Mouse (Mus musculus) testis, postnatal 10 days (tissue): ENCODE measurements around the gene Bicc1.
"Not testable (repeated sequence)": the region's sequence is repeated elsewhere in the genome, so short reads cannot be mapped to it uniquely, and the experiment has no call there.

Experiments
- DNase-seq: peaks from one replicate; pipeline ENCODE4 v3.0.0; 2021; ENCODE audit warnings: low spot score

Bicc1 gene

DNA sequence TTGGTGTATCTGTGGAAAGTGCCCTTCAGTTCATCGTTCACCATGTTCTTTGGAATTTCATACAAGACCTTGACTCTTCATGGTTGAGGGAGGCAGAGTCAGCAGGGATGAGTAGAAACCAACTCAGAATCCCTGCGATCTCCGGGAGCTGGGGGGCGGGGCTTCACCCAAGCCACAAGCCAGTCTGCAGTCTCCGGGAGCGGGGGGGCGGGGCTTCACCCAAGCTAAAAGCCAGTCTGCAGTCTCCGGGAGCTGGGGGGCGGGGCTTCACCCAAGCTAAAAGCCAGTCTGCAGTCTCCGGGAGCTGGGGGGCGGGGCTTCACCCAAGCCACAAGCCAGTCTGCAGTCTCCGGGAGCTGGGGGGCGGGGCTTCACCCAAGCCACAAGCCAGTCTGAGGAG, 213.4 kb downstream of the Bicc1 start:
- DNase-seq = not testable (repeated sequence)

DNA sequence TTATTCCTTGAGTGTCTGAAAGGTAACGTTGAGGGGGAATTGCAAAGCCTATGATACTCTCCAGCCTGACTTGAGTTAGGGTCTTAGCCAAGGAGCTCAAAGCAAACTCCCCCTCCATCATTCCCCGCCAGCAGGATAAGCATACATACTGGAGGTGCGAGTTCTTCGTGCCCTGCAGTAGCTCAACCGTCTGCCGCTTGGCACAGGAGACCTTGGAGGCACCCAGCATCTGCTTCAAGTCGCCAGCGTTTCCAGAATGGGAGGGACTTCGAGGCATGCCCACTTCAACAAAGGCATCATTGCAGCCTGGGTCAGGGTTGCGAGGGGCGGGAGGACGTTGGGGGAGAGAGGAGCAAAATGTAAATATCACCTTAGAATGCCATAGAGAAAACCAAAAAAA, 214.4 kb downstream of the Bicc1 start:
- no peak for DNase-seq

DNA sequence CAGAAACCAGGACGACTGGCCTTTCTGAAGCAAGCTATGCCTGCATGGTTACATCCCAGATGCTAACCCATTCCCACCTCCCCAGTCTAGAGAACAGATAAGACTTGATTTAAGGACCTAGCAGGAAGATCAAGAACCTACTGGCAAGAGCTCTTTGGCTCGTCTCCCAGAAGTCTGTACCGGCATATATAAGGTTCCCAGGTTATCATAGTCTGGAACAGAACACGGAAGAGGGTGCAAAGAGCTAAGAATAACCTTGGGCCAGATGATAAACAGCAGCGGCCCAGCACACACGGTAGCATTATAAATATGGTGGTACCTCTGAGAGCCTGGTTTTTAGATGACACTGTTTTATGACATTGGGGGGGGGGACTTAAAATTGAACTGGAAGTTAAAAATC, 217.9 kb downstream of the Bicc1 start:
- no peak for DNase-seq

DNA sequence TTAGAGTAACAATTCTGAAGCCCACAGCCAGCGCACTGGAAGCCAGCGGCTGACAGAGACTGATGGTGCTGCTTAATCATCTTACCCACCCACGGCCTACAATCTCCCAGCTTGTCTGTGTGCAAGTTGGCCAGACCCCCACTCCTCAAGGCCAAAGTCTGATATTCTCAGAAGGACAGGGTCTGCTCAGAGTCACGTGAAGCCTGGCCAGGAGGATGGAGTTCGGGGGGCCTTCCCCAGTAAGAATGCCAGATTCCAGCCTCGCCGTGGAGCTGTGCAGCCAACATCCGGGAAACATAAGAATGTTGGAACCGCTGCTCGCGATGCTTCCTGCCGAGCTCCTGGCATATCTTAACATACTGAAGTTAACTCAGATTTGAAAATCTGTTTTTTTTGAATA, 219.7 kb downstream of the Bicc1 start:
- peak; percentile 48 for DNase-seq

GRCm38 (mm10) chr10:70937450-70937849, 222.1 kb downstream of the Bicc1 start:
- no peak for DNase-seq

- no peak for DNase-seq
These were observed 223.5 kb downstream of the Bicc1 start for GRCm38 (mm10) chr10:70936008-70936407.

GRCm38 (mm10) chr10:70926126-70926525, 233.4 kb downstream of the Bicc1 start:
- DNase-seq = no peak

DNA sequence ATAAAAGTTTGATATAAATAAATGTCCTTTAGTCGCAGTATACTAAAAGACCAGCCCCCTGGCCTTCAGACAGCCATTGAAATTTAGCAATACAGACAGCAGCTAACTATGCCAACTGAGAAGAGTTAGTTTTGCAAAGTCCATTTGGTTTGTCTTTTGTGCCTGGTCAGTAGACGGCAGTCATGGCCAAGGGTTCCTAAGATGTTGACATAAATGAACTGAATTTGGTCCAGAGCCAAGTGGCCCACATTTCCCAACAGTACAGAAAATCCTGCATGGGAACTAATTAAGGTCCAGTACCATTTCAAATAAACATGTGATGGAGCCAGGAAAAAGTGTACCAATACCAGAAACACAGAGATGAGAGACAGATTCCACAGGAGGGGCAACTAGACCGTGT, 235.2 kb downstream of the Bicc1 start:
- no peak for DNase-seq

- no peak for DNase-seq
These were observed 235.6 kb downstream of the Bicc1 start for GRCm38 (mm10) chr10:70923936-70924335.

- DNase-seq = no peak
These were observed 238.0 kb downstream of the Bicc1 start for GRCm38 (mm10) chr10:70921481-70921880.

DNA sequence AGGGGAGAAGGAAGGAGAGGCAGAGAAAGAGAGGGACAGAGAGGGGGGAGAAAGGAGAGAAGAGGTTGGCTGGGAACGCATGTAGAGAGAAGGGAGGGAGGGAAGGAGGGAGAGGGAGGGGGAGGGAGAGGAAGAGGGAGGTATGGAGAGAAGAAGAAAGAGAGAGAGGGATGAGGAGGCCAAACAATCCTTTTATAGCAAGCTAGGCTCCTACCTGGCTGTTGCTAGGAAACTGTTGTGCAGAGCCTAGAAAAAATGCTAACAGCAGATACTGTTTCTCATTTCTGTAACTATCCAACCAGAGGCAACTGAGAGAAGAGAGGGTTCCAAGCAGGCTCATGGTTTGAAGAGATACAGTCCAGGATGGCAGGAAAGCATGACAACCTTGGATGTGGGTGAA, 239.6 kb downstream of the Bicc1 start:
- DNase-seq = no peak

DNA sequence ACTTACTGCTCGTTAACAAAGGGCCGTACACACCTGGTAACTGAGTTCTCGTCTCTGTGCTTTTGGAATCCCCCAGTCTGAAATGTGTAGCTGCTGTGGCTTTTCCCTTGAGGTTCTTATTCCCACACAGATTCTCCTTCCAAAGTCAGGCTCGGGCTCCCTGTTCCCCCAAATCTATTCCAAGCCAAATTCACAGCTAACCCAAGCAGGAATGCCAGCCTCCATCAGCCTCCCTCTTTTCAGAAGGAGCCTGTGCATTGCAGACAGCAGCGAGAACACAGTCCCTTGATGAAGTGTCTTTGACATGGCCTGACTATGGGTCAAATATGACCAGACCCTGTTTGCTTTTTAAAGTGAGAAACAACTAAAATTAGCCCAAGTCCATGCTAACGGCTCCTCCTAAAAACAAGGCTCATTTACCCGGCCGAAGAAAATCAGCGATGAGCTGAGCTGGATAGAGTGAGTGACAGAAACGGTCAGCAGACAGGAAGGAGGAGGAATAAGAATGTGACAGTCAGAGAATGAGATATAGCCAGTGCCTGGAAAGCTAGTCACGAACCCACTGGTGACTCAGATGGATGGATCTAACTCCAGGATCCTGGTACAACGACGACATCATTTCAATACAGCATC, 240.4 kb downstream of the Bicc1 start:
- no peak for DNase-seq

DNA sequence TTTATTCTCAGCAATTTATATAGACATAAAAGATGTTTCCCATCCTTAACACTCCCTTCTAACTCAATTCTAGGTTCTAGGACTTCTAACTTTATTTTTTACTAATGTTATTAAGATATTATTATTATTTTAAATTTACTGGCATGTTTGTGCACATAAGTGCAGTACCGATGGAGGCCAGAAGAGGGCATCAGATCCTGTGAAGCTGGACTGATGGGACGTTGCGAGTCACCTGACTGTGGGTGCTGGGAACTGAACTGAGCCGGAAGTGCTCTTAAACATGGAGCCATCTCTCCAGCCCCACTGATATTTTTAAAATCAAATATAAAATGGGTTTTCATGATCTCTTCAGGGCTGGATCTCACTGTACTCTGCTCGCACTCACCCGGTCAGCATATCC, 242.8 kb downstream of the Bicc1 start:
- peak; percentile 64 for DNase-seq

- no peak for DNase-seq
These were observed 244.4 kb downstream of the Bicc1 start for GRCm38 (mm10) chr10:70915096-70915495.

DNA sequence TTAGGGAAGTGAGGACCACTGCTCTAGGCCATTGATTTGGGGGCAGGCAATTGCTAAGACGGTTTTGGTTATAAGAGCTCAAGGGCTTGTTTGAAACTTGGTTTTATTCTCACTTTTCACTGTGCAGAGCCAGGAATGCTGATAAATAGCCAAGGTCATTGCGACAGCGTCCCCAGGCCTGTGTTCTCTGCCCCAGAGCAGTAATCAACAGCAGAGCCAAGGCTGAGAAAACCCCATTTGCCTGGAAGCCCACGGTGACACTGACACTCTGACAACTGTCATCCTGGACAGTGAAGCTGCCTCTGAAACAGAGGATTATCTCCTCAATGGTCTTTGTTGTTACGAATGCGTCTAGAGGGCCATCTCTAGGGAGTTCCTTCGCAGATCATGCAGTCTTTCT, 255.6 kb downstream of the Bicc1 start:
- DNase-seq = no peak

DNA sequence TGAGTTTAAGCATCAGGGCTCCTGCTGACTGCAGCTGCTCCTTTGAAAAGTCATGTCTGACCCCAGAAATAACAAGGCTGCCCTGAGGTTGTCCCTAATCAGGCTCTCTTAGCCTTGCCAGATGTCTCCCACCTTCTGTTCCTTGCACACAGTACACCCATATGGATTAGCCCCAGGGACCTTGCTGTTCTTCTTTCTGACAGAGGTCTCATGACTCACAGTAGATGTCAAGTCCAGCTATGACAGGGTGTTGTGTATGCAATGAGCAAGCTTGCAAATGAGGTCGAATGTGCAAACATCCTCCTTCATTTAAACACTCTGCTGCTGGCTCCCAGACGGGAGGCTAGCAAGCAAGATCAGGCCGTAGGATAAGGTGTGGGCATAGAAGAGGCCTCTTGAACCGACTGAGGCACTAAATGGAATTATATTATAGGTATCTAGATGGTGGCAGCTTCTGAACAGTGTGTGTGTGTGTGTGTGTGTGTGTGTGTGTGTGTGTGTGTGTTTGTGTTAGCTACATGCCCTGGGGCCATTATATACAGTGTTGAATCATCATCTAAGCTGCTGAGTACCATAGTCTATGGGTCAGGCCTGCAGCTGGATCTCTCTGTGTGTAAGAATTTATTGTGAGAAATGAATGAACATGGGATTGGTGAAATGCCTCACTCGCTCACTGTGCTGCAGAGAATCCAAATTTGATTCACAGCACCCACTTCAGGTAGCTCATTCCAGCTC, 256.6 kb downstream of the Bicc1 start:
- DNase-seq = no peak

GRCm38 (mm10) chr10:70901193-70901875, 258.2 kb downstream of the Bicc1 start:
- no peak for DNase-seq

GRCm38 (mm10) chr10:70895891-70896290, 263.6 kb downstream of the Bicc1 start:
- no peak for DNase-seq

- no peak for DNase-seq
These were observed 281.5 kb downstream of the Bicc1 start for GRCm38 (mm10) chr10:70878046-70878445.

DNA sequence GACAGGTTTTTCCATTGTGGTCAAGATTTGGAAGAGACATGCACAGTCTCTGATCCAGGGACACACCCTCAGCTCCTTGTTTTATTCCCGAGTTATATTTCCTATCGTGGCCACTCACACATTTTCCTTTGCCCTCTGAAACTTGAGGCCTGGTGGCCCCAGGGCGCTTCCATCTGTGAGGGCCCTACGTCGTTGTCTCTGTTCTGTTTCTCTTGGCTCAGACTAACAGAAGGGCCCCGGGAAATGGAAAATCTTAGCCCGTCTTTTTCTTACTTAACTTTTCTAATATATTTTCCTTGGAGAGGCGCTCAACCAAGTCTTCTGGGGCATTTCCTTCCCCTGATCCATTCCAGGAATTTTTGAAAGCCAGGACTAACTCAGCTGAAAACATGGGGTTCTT, 281.9 kb downstream of the Bicc1 start:
- DNase-seq = no peak

- no peak for DNase-seq
These were observed 283.0 kb downstream of the Bicc1 start for GRCm38 (mm10) chr10:70876522-70876921.

DNA sequence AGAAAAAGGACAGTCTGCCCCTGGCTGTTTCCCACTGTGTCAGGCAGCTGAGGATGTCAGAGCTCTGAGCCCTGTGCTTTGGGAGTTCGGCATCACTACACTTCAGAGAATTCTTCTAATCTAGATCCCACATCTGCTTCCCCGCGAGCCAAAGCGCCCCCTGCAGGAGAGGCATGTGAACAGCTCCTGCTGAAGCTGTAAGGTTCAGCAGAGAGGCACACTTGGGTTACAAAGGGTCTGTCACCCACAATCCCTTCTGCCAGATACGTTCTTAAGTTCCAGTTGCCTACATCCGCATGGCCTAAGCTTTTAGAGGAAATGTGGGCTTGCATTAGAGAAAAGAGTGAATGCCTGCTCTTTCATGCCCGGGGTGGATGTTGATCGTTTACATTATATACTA, 283.4 kb downstream of the Bicc1 start:
- DNase-seq = peak; percentile 50

DNA sequence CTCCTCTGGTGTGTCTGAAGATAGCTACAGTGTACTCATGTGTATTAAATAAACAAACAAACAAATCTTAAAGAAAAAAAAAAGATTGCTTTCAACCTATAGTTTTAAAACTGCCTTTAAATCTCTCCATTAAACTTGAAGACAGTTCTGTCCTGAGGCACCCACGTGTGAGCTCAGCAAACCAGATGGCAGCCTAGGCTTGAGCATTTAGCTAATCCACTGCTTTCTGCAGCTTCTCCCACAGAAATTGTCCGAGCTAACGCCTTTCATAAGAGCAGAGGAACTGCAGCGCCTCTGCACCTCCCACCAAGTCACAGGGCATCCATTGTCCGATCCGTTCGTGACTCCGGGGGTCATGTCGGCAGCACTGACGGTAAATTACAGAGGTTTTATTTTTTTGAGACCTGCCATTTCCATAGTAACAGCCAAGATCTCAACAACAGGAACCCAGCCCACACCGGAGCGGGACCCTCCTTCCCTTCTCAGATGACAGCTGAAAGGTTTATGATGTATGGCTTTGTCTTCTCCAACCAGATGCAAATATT, 284.4 kb downstream of the Bicc1 start:
- DNase-seq = peak; percentile 14
